Mouse (Mus musculus): ENCODE data around the gene Lin54. TPM values are rescaled to one million over a fixed set of nuclear protein-coding genes. Genes with fewer than 3 reads are reported as not detected.
A peak's percentile ranks its signal among the peaks of the same experiment; 100 is the strongest.

Gene Lin54
- polyA plus RNA-seq, 1 experiment from 2014 or later, result 15.4 TPM

- Histone ChIP-seq H3K4me3 (peak within 1 kb of the TSS; percentile 91), H3K9me3 (replicated peaks) (no peaks in the 10 kb centered on the region), H3K27me3 (ENCODE audit: low read depth, poor library complexity, severe bottlenecking) (no peaks in the 10 kb centered on the region), H3K4me1 (peaks cover 15% of the 10 kb centered on the region), H3K27ac (peak within 1 kb of the TSS; percentile 92), H3K36me3 (peaks cover 20% of the 10 kb centered on the region)
- DNase-seq (ENCODE audit: low spot score), result peak; percentile 92
- WGBS, result under 1% methylated on average over 64 of the region's 64 CpGs
These were observed 17.9 kb upstream of the Lin54 start, which contains the start of gene Cops4 for GRCm38 (mm10) chr5:100518049-100519026. Gene Cops4, plus strand, starts transcription at chr5:100518309.

GRCm38 (mm10) chr5:100512576-100512975 is 12.1 kb upstream of the Lin54 start:
- H3K9me3 ChIP-seq (replicated peaks), result no peaks in the 10 kb centered on the region
- H3K4me1 ChIP-seq, result peaks cover 2% of the 10 kb centered on the region
- H3K27ac ChIP-seq, result no peak overlapping the region
- DNase-seq (ENCODE audit: low spot score), result no peak
- H3K27me3 ChIP-seq (ENCODE audit: low read depth, poor library complexity, severe bottlenecking), result no peaks in the 10 kb centered on the region
- no peaks in the 10 kb centered on the region for H3K36me3 ChIP-seq
- no peak overlapping the region for H3K4me3 ChIP-seq

- DNase-seq (ENCODE audit: low spot score), result no peak
- no peaks in the 10 kb centered on the region for H3K9me3 ChIP-seq (replicated peaks)
- H3K36me3 ChIP-seq, result no peaks in the 10 kb centered on the region
- no peak overlapping the region for H3K4me3 ChIP-seq
- no peak overlapping the region for H3K27ac ChIP-seq
- no peaks in the 10 kb centered on the region for H3K4me1 ChIP-seq
- H3K27me3 ChIP-seq (ENCODE audit: low read depth, poor library complexity, severe bottlenecking), result no peaks in the 10 kb centered on the region
- WGBS, result 77% methylated on average over 11 of the region's 11 CpGs
These were observed 8.8 kb upstream of the Lin54 start for GRCm38 (mm10) chr5:100509247-100509646.

DNA sequence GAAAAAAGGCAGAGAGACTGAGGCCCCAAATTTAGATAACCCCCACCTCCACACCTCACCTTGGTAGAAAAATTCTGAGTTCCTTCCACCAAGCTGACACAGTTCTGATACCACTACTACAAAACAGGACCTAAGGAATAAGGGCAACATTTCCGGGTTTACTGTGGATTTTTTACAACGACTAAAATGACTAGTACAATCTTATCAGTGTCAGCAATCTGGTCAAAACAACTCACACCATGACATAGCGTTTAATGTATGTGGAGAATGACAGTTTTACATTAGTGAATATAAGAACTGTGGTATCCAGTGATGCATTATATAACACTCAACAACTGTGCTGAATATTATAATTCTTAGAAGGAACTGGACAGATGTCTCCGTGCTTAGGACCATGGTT is 828 bp upstream of the Lin54 start:
- 88% methylated on average over 4 of the region's 4 CpGs for WGBS
- peak overlapping the region; percentile 85 for H3K27ac ChIP-seq
- no peak overlapping the region for H3K4me3 ChIP-seq

DNA sequence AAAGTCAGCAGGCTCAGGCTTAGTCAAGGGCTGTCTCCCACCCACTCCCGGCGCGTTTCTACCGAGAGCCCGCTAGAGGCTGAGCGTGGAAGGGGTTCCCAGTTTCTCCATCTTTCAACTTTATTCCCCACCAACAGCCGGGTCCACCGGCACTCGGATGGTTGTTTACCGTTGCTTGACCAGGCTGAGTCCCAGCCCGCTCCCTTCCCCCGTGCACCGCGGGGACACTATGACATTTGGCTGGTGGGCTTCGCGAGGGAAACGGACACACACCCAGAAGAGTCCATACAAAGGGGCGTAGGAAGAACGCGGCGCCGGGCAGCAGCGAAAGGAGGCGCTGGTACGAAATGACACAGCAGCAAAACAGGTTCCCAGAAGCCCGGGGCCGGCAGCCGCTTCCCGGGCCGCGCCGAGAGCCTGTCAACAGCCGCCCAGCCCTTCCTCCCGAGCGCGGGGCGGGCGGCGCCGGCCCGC is 571 bp downstream of the Lin54 start:
- Histone ChIP-seq H3K36me3 (no peaks in the 10 kb centered on the region), H3K9me3 (replicated peaks) (no peaks in the 10 kb centered on the region), H3K4me1 (peaks cover 26% of the 10 kb centered on the region), H3K27me3 (ENCODE audit: low read depth, poor library complexity, severe bottlenecking) (no peaks in the 10 kb centered on the region), H3K27ac (peak overlapping the region; percentile 85), H3K4me3 (peak overlapping the region; percentile 86)
- DNase-seq (ENCODE audit: low spot score), result peak; percentile 72
- 2% methylated on average over 41 of the region's 41 CpGs for WGBS

More for the DNA sequence above, 828 bp upstream of the Lin54 start:
- DNase-seq (ENCODE audit: low spot score), result no peak
- no peaks in the 10 kb centered on the region for H3K36me3 ChIP-seq
- peaks cover 26% of the 10 kb centered on the region for H3K4me1 ChIP-seq
- no peaks in the 10 kb centered on the region for H3K27me3 ChIP-seq (ENCODE audit: low read depth, poor library complexity, severe bottlenecking)
- H3K9me3 ChIP-seq (replicated peaks), result no peaks in the 10 kb centered on the region

DNA sequence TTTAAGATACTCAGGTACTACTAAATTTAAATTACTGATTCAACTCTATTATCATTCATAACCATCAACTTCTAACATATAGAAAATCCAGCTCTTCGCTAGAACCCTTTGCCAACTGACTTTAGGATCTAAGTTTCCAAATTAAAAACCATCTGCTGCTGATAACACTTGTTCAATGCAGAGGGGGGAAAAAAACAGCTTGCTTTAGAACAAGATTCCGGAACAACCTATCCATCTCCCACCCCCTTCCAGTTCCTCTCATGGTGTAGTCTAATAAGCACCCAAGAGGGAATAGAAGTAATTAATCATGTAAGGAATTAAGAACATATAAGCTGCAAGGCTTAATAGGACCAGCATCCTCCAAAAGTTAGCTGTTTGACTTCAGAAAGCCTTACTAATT is 1.2 kb downstream of the Lin54 start:
- DNase-seq (ENCODE audit: low spot score), result no peak
- Histone ChIP-seq H3K27me3 (ENCODE audit: low read depth, poor library complexity, severe bottlenecking) (no peaks in the 10 kb centered on the region), H3K27ac (no peak overlapping the region; the same call in 1 of the 2 replicates), H3K9me3 (replicated peaks) (no peaks in the 10 kb centered on the region), H3K4me3 (peak overlapping the region; percentile 86), H3K4me1 (peaks cover 26% of the 10 kb centered on the region), H3K36me3 (no peaks in the 10 kb centered on the region)
- 35% methylated on average over 2 of the region's 2 CpGs for WGBS

DNA sequence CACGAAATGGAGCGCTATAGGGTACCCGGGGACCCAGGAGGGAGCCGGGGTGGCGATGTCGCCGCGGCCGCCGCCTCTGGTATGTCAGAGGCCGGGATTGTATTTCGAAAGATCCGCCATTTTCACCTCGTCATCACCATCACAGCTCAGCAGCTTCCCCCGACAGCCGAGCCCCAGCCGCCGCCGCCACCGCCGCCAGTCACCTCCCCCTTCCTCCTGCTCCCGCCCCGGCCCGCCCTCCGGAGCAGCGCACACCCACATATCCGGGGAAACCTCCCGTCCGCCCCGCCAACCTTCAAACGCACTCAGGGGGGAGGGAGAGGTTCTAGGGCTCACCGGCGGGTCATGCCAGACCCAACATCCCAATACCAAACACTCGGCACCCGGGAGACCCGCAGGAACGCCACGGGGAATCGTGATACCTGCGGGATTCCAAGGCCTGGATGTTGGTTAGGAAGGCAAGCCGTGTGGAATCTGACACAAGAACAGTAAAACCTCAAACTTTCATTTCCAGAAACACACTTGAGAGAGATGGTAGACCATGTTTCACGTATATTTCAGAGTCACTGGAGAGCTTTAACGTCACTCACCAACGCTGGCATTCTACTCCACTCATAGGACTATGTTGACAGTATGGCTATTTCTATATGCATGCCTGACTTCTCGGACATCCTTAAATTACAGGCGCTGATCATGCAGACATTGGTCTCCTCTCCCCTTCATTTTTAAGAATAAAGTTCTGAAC is 1.8 kb downstream of the Lin54 start:
- Histone ChIP-seq H3K36me3 (no peaks in the 10 kb centered on the region), H3K4me1 (peaks cover 26% of the 10 kb centered on the region), H3K27ac (peak overlapping the region; percentile 89), H3K4me3 (peak overlapping the region; percentile 86), H3K9me3 (replicated peaks) (no peaks in the 10 kb centered on the region), H3K27me3 (ENCODE audit: low read depth, poor library complexity, severe bottlenecking) (no peaks in the 10 kb centered on the region)
- DNase-seq (ENCODE audit: low spot score), result peak; percentile 86
- 2% methylated on average over 46 of the region's 46 CpGs for WGBS

DNA sequence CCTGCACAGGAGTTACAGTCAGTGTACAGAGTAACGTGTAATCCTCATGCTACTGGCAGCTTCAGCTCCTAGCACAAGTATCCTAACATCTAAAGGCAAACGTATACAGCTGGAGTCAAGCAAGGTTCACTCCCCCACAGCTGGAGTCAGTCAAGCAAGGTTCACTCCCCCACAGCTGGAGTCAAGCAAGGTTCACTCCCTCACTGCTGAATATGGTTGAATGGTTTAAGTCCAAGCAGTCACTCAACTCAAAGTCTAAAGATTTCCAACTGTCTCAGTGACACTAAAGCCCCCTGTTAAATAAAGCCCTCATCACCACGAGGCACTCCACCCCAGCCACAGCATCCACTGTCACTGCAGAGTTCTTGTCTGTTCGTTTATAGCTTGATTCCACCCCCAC is 8.7 kb downstream of the Lin54 start:
- Histone ChIP-seq H3K4me3 (no peak overlapping the region), H3K9me3 (replicated peaks) (no peaks in the 10 kb centered on the region), H3K36me3 (no peaks in the 10 kb centered on the region), H3K27ac (no peak overlapping the region), H3K4me1 (0 out of 2 replicates have a peak, but pooled peaks cover 4% of the 10 kb centered on the region), H3K27me3 (ENCODE audit: low read depth, poor library complexity, severe bottlenecking) (no peaks in the 10 kb centered on the region)
- no peak for DNase-seq (ENCODE audit: low spot score)
- 74% methylated on average over 4 of the region's 4 CpGs for WGBS

GRCm38 (mm10) chr5:100489340-100489739 is 11.1 kb downstream of the Lin54 start:
- Histone ChIP-seq H3K4me1 (0 out of 2 replicates have a peak, but pooled peaks cover 4% of the 10 kb centered on the region), H3K27me3 (ENCODE audit: low read depth, poor library complexity, severe bottlenecking) (no peaks in the 10 kb centered on the region), H3K27ac (no peak overlapping the region), H3K4me3 (no peak overlapping the region), H3K9me3 (replicated peaks) (no peaks in the 10 kb centered on the region), H3K36me3 (peaks cover 13% of the 10 kb centered on the region)
- 95% methylated on average over 2 of the region's 2 CpGs for WGBS
- DNase-seq (ENCODE audit: low spot score), result no peak

GRCm38 (mm10) chr5:100488231-100488630 is 12.2 kb downstream of the Lin54 start:
- DNase-seq (ENCODE audit: low spot score), result no peak
- Histone ChIP-seq H3K36me3 (peaks cover 25% of the 10 kb centered on the region), H3K9me3 (replicated peaks) (no peaks in the 10 kb centered on the region), H3K4me3 (no peak overlapping the region), H3K4me1 (0 out of 2 replicates have a peak, but pooled peaks cover 4% of the 10 kb centered on the region), H3K27me3 (ENCODE audit: low read depth, poor library complexity, severe bottlenecking) (no peaks in the 10 kb centered on the region), H3K27ac (no peak overlapping the region)
- WGBS, result 93% methylated on average over 3 of the region's 3 CpGs

- H3K4me3 ChIP-seq, result no peak overlapping the region
- peaks cover 27% of the 10 kb centered on the region for H3K36me3 ChIP-seq
- no peaks in the 10 kb centered on the region for H3K9me3 ChIP-seq (replicated peaks)
- H3K4me1 ChIP-seq, result 0 out of 2 replicates have a peak, but pooled peaks cover 4% of the 10 kb centered on the region
- no peak overlapping the region for H3K27ac ChIP-seq
- no peaks in the 10 kb centered on the region for H3K27me3 ChIP-seq (ENCODE audit: low read depth, poor library complexity, severe bottlenecking)
- WGBS, result 89% methylated on average over 2 of the region's 2 CpGs
- DNase-seq (ENCODE audit: low spot score), result peak; percentile 6
These were observed 13.3 kb downstream of the Lin54 start for GRCm38 (mm10) chr5:100487120-100487519.

DNA sequence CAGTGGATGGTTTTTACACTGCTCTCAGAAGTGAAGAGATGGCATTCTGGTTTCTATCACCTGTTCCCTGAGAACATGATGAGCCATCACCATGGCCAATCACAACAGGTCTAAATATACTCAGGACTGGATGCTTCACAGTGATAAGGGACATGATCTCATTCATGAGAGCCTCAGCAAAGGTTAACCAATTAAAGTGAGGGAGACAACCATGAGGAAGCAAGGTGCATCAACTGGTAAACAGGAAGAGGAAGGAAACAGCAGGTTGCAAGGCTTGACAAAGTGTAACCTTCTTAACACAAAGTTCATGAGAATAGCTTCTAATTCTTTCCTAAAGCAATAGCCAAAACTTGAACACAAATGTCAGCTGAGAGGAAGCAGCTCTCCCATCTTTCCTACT is 16.9 kb downstream of the Lin54 start:
- no peak for DNase-seq (ENCODE audit: low spot score)
- Histone ChIP-seq H3K9me3 (replicated peaks) (no peaks in the 10 kb centered on the region), H3K4me3 (no peak overlapping the region), H3K27ac (no peak overlapping the region), H3K4me1 (0 out of 2 replicates have a peak, but pooled peaks cover 4% of the 10 kb centered on the region), H3K36me3 (peaks cover 45% of the 10 kb centered on the region), H3K27me3 (ENCODE audit: low read depth, poor library complexity, severe bottlenecking) (no peaks in the 10 kb centered on the region)

- WGBS, result 89% methylated on average over 9 of the region's 9 CpGs
- no peak for DNase-seq (ENCODE audit: low spot score)
- Histone ChIP-seq H3K27me3 (ENCODE audit: low read depth, poor library complexity, severe bottlenecking) (no peaks in the 10 kb centered on the region), H3K36me3 (peaks cover 68% of the 10 kb centered on the region), H3K4me1 (no peaks in the 10 kb centered on the region), H3K9me3 (replicated peaks) (no peaks in the 10 kb centered on the region), H3K4me3 (no peak overlapping the region), H3K27ac (no peak overlapping the region)
These were observed 22.8 kb downstream of the Lin54 start for GRCm38 (mm10) chr5:100477604-100478003.

Data from limb, embryonic 10.5 days (tissue).